Mouse (Mus musculus) spleen, postnatal 36 days (tissue): Measurements from ENCODE around the gene Gm44965.
"Not testable (repeated sequence)": the region's sequence is repeated elsewhere in the genome, so short reads cannot be mapped to it uniquely, and the experiment has no call there.

Experiments
- DNase-seq, 2 experiments: peaks; one replicate each; pipeline ENCODE4 v3.0.0; 2022; ENCODE audit warnings: low spot score in 2 of 2, mixed read lengths in 1 of 2

The Gm44965 gene

GRCm38 (mm10) chr6:48579215-48579648 lies 14.5 kb upstream of the Gm44965 start:
- no peak for DNase-seq

DNA sequence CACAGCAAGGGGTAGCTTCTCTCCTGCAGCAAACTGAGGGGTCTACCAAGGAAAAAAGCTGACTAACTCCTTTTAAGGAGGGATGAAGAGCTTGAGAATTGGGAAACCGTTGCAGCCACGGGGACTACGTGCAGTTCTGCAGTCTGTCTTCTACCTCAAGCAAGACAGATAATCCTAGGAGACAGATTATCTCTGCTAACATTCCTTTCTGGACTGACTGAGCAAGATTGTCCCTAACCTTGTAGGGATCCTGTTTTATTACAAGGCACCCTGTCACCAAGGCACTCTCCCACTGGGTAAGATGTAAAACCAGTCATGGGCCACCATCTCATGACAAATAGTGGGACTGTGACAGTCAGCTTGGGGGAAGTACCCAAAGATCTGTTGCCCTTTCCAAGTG lies 12.5 kb upstream of the Gm44965 start:
- DNase-seq = no peak

GRCm38 (mm10) chr6:48582037-48582436 lies 11.7 kb upstream of the Gm44965 start:
- DNase-seq = peak in 1 of 2 experiments; percentile 28

- DNase-seq = no peak
Observed at GRCm38 (mm10) chr6:48589194-48589750, 4.5 kb upstream of the Gm44965 start, which contains the start of gene Gm45021. TSS of gene Gm45021 (plus strand) at chr6:48589610.

DNA sequence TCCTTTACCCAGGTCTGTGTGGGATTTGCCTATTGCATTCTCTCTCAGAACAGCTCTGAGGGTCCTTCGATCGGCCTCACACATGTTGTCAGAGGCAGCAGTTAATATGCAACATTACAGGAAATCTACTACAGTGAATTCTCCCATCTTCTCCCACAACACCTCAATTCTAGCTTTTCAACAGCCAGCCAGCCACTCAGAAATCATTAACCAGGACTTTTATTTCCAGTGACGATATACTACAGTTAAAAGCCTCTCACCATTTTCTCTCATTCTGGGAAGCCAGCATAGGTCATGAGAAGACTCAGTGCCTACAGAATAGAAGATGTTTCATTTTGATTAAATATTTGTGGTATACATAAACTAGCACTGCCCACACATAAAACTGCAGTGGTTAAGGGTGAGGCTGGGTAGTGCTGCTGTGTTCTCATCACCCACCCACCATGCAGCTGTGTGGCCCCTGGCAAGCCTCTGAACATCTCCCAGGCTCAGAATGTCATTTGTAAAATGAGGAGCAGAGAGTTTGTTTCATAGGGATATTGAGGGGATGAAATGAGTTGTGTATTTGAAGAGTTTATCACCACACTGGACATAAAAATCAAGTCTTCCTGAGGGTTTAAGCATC lies 2.4 kb upstream of the Gm44965 start:
- DNase-seq = no peak

GRCm38 (mm10) chr6:48591871-48592270 lies 1.9 kb upstream of the Gm44965 start:
- DNase-seq = no peak

- DNase-seq = no peak
Observed at GRCm38 (mm10) chr6:48594043-48594738, 450 bp downstream of the Gm44965 start.

GRCm38 (mm10) chr6:48595278-48595677 lies 1.5 kb downstream of the Gm44965 start:
- DNase-seq = no peak

GRCm38 (mm10) chr6:48596545-48597232 lies 2.9 kb downstream of the Gm44965 start:
- no peak for DNase-seq

- DNase-seq = no peak
Observed at GRCm38 (mm10) chr6:48597233-48597625, 3.5 kb downstream of the Gm44965 start.

GRCm38 (mm10) chr6:48600594-48600993 lies 6.9 kb downstream of the Gm44965 start:
- no peak for DNase-seq

DNA sequence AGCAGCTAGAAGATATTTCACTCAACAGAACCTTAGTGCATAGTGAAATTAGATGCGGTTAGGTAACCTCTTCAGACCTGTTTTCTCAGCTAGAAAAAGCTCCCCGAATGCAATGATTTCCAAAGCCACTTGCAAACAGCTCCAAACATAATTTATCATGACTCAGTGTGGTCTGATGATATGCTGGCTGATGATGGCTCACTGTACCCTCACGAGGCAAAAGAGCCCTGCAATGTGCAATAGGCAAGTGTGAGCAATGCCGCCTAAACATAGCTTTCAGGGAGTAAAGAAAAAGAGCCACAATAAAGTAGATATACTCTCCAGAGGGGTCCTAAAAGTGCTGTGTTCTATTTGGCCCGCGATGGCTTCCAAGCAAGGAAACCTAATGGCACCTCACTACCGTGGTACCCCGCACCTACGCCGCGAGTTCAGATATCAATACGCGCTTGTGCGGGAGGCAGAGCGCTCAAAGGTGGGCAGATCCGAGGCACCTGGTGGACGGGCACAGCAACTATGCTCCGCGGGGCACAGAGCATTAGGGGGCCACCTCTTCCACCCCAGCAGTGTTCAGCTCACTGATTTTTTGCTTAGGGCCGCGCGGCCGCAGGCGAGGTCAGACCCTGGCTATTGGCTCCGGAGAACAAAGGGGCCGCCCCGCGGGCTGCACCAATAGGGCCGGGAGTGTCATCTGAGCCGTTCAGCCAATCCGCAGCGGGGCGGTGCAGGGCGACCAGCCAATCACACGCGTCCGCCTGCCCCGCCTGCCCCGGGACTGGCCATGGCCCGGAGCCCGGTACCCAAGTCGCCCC lies 7.7 kb downstream of the Gm44965 start, which contains the start of gene Zfp775:
Gene Zfp775 (plus strand): TSS at position 793 of the 809 bp plus-strand sequence.
- DNase-seq = peak; percentile 93 to 94

DNA sequence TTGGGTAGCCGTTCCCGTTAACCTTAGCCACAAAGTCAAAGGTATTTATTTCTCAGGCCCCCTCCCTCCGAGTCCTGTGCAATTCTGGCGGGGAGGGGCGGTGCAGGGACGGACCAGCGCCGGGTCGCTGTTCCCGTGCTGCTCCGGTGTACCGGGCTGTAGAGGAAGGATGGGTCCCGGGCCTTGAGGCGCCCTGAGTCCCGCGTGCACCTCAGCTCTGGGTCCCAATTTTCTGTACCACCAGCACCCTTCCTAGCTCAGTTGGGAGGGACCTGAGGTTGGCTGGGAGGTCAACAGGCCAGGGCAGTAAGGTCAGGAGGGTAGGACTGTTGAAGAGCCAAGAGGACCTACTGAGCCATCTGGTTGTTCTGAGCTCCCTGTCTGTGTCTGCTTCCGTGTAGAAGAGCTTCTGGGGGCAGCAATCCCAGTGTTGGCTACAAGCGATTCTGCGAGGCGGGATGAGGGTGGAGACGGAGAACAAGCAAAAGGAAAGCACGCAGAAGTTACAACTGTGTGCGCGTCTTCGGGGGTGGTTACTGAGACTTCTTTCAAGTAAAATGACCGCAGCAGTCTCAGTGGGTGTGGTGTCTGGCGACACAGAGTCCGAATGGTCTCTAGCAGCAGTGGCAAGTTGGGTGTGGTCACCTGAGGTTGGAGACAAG lies 8.5 kb downstream of the Gm44965 start:
- no peak for DNase-seq

GRCm38 (mm10) chr6:48608124-48608523 lies 14.4 kb downstream of the Gm44965 start:
- no peak for DNase-seq

DNA sequence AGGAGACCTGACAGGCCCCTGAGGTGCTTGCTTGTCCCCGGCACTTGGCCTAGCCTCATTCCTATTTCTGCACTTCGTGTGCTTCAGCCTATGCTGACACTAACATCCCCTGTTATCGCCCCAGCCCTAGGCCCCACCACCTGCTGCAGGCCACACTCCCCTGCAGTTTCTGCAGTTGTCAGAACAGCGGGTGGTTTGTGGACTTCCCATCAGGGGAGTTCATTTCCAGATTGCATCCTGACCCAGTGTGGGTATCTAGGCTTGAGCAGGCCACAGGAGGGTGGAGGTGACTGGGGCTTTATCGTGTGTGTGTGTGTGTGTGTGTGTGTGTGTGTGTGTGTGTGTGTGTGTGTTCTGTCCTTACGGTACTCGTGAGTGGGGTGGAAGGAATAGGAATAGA lies 15.8 kb downstream of the Gm44965 start:
- DNase-seq = no peak

- no peak for DNase-seq
Observed at GRCm38 (mm10) chr6:48610657-48611056, 16.9 kb downstream of the Gm44965 start.

DNA sequence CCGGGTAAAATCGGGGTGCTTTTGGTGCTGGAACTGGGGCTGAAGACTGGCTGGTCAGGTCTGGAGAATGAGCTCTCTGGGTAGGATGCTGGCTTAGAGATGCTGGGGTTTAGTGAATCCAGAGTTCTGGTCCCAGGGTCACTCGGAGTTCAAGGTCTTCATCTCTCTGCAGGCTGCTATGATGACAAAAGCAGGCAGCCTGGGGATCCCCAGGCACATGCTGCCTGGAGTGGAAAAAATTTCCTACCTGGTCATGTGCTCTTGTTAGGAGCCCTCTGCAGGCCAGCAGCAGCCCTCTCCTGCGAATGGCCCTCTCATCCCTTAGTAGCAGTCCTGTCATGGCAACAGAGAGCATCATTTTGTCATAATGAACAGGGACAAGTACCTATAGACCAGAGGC lies 19.7 kb downstream of the Gm44965 start:
- no peak for DNase-seq

DNA sequence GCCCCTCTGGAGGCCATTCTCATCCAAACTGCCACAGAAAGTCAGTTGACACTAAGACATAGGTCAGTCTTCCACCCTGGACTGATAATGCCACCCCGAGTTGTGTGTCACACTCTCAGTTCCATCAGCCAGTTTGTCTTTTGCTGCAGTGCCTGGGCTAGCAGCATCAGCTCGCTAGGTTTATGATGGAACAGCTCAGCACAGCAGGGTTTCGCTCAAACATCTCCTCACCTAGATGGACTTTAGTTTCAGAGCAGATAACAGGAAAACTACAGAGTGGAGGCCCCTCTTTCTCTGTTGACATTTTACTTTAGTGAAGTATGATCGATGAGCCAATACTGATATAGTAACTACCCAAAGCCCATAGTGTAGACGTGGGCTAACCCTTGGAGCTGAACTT lies 21.0 kb downstream of the Gm44965 start:
- no peak for DNase-seq

DNA sequence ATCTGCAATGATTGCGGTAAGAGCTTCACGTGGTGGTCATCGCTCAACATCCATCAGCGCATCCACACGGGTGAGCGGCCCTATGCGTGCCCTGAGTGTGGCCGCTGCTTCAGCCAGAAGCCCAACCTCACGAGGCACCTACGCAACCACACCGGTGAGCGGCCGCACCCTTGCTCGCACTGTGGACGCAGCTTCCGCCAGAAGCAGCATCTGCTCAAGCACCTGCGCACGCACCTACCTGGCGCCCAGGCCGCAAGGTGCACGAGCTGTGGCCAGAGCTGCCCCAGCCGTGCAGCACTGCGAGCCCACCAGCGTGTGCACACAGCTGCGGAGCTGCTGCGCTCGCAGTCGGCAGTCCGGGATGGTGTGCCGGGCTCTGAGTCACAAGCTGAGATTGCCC lies 26.3 kb downstream of the Gm44965 start:
- DNase-seq = no peak

GRCm38 (mm10) chr6:48622186-48622843 lies 28.6 kb downstream of the Gm44965 start:
- not testable (repeated sequence) for DNase-seq
